In genomic region chr17:84783491-84783890, GRCm38 (mm10) we compare ENCODE assay signal across 33 mouse cellular contexts.
"Had no signal": no experiment of that assay in that cellular context is flagged by ENCODE, and none has a peak within 500 bp of the region (broad histone marks: within the 10 kb centered on the region; RNA-seq: fewer than 3 reads in every experiment).

No protein-coding gene starts in this region.

- ATAC-seq: hindbrain, embryonic 16.5 days; hindbrain, postnatal 0 days; inflammation-experienced regulatory T-cells, adult 6 months; intestine, embryonic 15.5 days; intestine, embryonic 16.5 days; intestine, postnatal 0 days had no signal

- H3K4me2 ChIP-seq: heart, embryonic 11.5 days; heart, embryonic 12.5 days; heart, embryonic 13.5 days; heart, embryonic 15.5 days; hindbrain, embryonic 12.5 days; hindbrain, embryonic 13.5 days; hindbrain, embryonic 14.5 days; hindbrain, embryonic 15.5 days; intestine, embryonic 15.5 days; kidney, embryonic 15.5 days had no signal

- H3K27me3 ChIP-seq: heart, embryonic 12.5 days; heart, embryonic 13.5 days; heart, embryonic 15.5 days; hindbrain, embryonic 12.5 days; hindbrain, embryonic 13.5 days; hindbrain, embryonic 15.5 days; intestine, embryonic 15.5 days; kidney, embryonic 15.5 days had no signal

- H3K27ac ChIP-seq: heart, adult 2 months; heart, embryonic 13.5 days; heart, embryonic 15.5 days; hindbrain, embryonic 10.5 days; hindbrain, embryonic 12.5 days; hindbrain, embryonic 13.5 days; hindbrain, embryonic 14.5 days; hindbrain, embryonic 15.5 days; hindbrain, postnatal 0 days; intestine, embryonic 15.5 days; kidney, embryonic 15.5 days; kidney, postnatal 0 days; layer of hippocampus, adult 2 months; left cerebral cortex, adult 2 months had no signal

- H3K9ac ChIP-seq: heart, embryonic 12.5 days; heart, embryonic 13.5 days; heart, embryonic 15.5 days; hindbrain, embryonic 12.5 days; hindbrain, embryonic 13.5 days; hindbrain, embryonic 14.5 days; hindbrain, embryonic 15.5 days; intestine, embryonic 15.5 days; kidney, embryonic 15.5 days had no signal

- H3K4me1 ChIP-seq: heart, embryonic 15.5 days; hindbrain, embryonic 12.5 days; hindbrain, embryonic 15.5 days had no signal

- H3K36me3 ChIP-seq: heart, embryonic 15.5 days; intestine, embryonic 15.5 days had no signal

- H3K4me3 ChIP-seq: heart, adult 2 months; heart, embryonic 12.5 days; heart, embryonic 13.5 days; heart, embryonic 15.5 days; hindbrain, embryonic 10.5 days; hindbrain, embryonic 12.5 days; hindbrain, embryonic 13.5 days; hindbrain, embryonic 15.5 days; intestine, embryonic 15.5 days; kidney, embryonic 15.5 days; layer of hippocampus, adult 2 months; left cerebral cortex, adult 2 months had no signal

- H3K9me3 ChIP-seq: heart, embryonic 12.5 days; heart, embryonic 13.5 days; heart, embryonic 15.5 days; hindbrain, embryonic 10.5 days; hindbrain, embryonic 12.5 days; hindbrain, embryonic 13.5 days; hindbrain, embryonic 15.5 days; intestine, embryonic 15.5 days; kidney, embryonic 15.5 days had no signal

- DNase-seq: heart, adult 2 months; heart, postnatal 10 days; heart, postnatal 14 days; heart, postnatal 4 days; kidney, adult 11 months; kidney, adult 18-20 months; kidney, adult 8-10 months; kidney, adult 9 months; kidney, postnatal 10 days; kidney, postnatal 14 days; kidney, postnatal 36 days; kidney, postnatal 4 days; layer of hippocampus, adult 9-11 months; layer of hippocampus, postnatal 36 days had no signal
